Mouse (Mus musculus) limb, embryonic 15.5 days (tissue): ENCODE measurements around the gene Ifi203. TPM values are rescaled to one million over a fixed set of nuclear protein-coding genes. Genes with fewer than 3 reads are reported as not detected.
"Not testable (repeated sequence)": the region's sequence is repeated elsewhere in the genome, so short reads cannot be mapped to it uniquely, and the experiment has no call there.

Source experiments
- ATAC-seq: fragments of 200-750 bp; cut with Nextera tagmentation; 2 replicates; pipeline ENCODE4 v1.8.0; 2017; ENCODE audit warnings: low read depth, moderate TSS enrichment; ENCODE audit not compliant: insufficient number of reproducible peaks, low FRiP score, low TSS enrichment
- H3K27ac ChIP-seq: fragments of 300-500 bp; sonication (generic); 2 replicates; pipeline ENCODE4 v1.5.1; 2015; ENCODE audit warnings: moderate library complexity, mild to moderate bottlenecking, inconsistent platforms
- H3K27me3 ChIP-seq: fragments of 300-500 bp; sonication (generic); 2 replicates; pipeline ENCODE4 v1.6.1; 2015; ENCODE audit warnings: inconsistent platforms
- H3K36me3 ChIP-seq: fragments of 300-500 bp; sonication (generic); 2 replicates; pipeline ENCODE4 v1.6.1; 2015; ENCODE audit warnings: inconsistent platforms
- H3K4me1 ChIP-seq: fragments of 300-500 bp; sonication (generic); 2 replicates; pipeline ENCODE4 v1.6.1; 2015; ENCODE audit warnings: inconsistent platforms
- H3K4me2 ChIP-seq: fragments of 300-500 bp; sonication (generic); 2 replicates; pipeline ENCODE4 v1.6.1; 2015; ENCODE audit warnings: mild to moderate bottlenecking, inconsistent platforms
- H3K4me3 ChIP-seq: fragments of 300-500 bp; sonication (generic); 2 replicates; pipeline ENCODE4 v1.5.1; 2015; ENCODE audit warnings: mild to moderate bottlenecking, inconsistent platforms
- H3K9ac ChIP-seq: fragments of 300-500 bp; sonication (generic); 2 replicates; pipeline ENCODE4 v1.6.1; 2015; ENCODE audit warnings: inconsistent platforms
- H3K9me3 ChIP-seq: fragments of 300-500 bp; sonication (generic); 2 replicates; pipeline ENCODE4 v1.6.1; 2016; ENCODE audit warnings: inconsistent platforms
- WGBS: fragments of 180-500 bp; shearing (Covaris S2); methylation state at CpG from one replicate; pipeline ENCODE4 v1.1.7; 2015; 5-methylcytosine and 5-hydroxymethylcytosine counted together
- polyA plus RNA-seq: library from polyadenylated mRNA; unstranded; fragments of >200 nt; fragmentation: Nextera tagmentation; extraction: Ambion mirVana; gene quantifications from 2 replicates; pipeline ENCODE4 v1.2.1, GENCODE M21; 2015

The Ifi203 gene
- polyA plus RNA-seq, 1 experiment from 2014 or later: 1.2 TPM

GRCm38 (mm10) chr1:173941522-173941921, 950 bp downstream of the Ifi203 start:
- H3K4me2 ChIP-seq, H3K36me3 ChIP-seq, H3K9me3 ChIP-seq, H3K9ac ChIP-seq, ATAC-seq, H3K4me1 ChIP-seq, H3K4me3 ChIP-seq, H3K27ac ChIP-seq, H3K27me3 ChIP-seq: not testable (repeated sequence)
- WGBS: 77% methylated on average over 2 of the region's 2 CpGs

GRCm38 (mm10) chr1:173919279-173919678, 23.2 kb downstream of the Ifi203 start:
- H3K27me3 ChIP-seq, H3K4me1 ChIP-seq, H3K36me3 ChIP-seq, H3K4me2 ChIP-seq, H3K9ac ChIP-seq, H3K4me3 ChIP-seq, H3K9me3 ChIP-seq, H3K27ac ChIP-seq, ATAC-seq: not testable (repeated sequence)
- WGBS: 48% methylated on average over 3 of the region's 3 CpGs

- 79% methylated on average over 2 of the region's 2 CpGs for WGBS
- H3K27ac ChIP-seq: no peak overlapping the region
- ATAC-seq: no peak
- no peaks in the 10 kb centered on the region for H3K4me1 ChIP-seq
- H3K4me2 ChIP-seq: no peak overlapping the region
- H3K9ac ChIP-seq: no peak overlapping the region
- H3K4me3 ChIP-seq: no peak overlapping the region
- no peaks in the 10 kb centered on the region for H3K27me3 ChIP-seq
- H3K36me3 ChIP-seq: no peaks in the 10 kb centered on the region
- no peaks in the 10 kb centered on the region for H3K9me3 ChIP-seq
These were observed 27.9 kb downstream of the Ifi203 start for GRCm38 (mm10) chr1:173914559-173914958.

DNA sequence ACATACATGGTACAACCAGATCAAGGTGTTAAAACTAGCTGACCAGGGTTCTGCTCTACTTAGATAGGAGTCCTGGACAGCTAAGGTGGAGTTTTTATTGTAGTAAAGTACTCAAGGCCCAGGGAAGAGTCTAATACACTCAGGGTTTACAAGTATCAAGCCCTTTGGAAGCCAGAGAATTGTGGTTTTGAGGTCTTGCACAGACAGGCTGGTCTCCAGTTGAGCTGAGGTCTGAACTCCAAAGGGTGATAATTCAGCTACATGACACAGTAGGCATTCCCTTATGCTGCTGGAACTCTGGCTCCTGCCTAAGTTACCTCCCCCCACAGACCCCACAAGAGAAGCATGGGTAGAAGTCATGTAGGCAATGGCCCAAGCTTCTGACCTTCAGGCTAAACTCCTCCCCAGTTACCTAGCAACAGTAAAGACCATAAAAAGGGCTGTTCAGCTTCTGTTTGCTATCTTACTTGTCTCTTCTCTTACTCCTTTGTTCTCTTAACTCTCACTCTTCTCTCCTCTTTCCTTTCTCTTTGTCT, 29.1 kb downstream of the Ifi203 start:
- not testable (repeated sequence) for H3K4me2 ChIP-seq, H3K9me3 ChIP-seq, H3K27me3 ChIP-seq, H3K36me3 ChIP-seq, H3K4me3 ChIP-seq, H3K4me1 ChIP-seq, ATAC-seq, H3K9ac ChIP-seq, H3K27ac ChIP-seq

- not testable (repeated sequence) for ATAC-seq, H3K9ac ChIP-seq, H3K4me3 ChIP-seq, H3K27me3 ChIP-seq, H3K4me1 ChIP-seq, H3K4me2 ChIP-seq, H3K27ac ChIP-seq, H3K9me3 ChIP-seq, H3K36me3 ChIP-seq
- 73% methylated on average over 6 of the region's 6 CpGs for WGBS
These were observed 29.8 kb downstream of the Ifi203 start, which contains the start of gene Ifi211 for GRCm38 (mm10) chr1:173912548-173913255. Gene Ifi211, minus strand, starts transcription at chr1:173913046.

DNA sequence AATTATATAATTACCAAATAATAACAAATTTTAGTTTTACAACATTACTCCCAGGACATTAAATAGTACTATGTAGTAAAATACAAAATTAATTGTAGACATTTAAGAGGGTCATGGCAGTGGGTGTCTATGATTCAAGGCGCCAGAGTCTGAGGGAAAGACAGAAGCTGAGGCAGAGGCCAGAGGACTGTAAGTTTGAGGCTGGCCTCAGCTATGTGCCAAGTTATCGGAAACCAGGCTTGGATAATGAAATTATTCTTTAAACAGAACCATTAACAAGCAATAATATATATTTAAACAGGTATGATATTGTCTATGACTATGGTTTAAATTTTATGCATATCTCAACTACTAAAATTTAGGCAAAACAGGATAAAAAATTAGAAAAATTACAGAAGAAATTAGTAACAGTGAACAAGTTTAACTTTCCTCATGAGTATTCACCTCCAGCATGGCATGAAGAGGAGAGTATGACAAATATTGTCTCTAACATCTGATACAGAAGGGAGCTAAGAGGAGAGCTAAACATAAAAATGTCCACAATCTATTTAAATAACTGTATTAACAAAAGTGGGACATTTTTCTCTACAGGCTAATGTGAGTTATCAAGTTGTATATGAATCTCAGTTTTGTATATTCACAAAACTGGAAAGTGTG, 30.5 kb downstream of the Ifi203 start:
- no peak overlapping the region for H3K27ac ChIP-seq
- ATAC-seq: no peak
- no peaks in the 10 kb centered on the region for H3K9me3 ChIP-seq
- H3K36me3 ChIP-seq: no peaks in the 10 kb centered on the region
- no peak overlapping the region for H3K9ac ChIP-seq
- H3K4me2 ChIP-seq: no peak overlapping the region
- H3K4me3 ChIP-seq: no peak overlapping the region
- WGBS: 82% methylated on average over 2 of the region's 2 CpGs
- no peaks in the 10 kb centered on the region for H3K27me3 ChIP-seq
- H3K4me1 ChIP-seq: no peaks in the 10 kb centered on the region

- H3K9me3 ChIP-seq, ATAC-seq, H3K4me3 ChIP-seq, H3K27me3 ChIP-seq, H3K4me2 ChIP-seq, H3K4me1 ChIP-seq, H3K36me3 ChIP-seq, H3K27ac ChIP-seq, H3K9ac ChIP-seq: not testable (repeated sequence)
These were observed 34.1 kb downstream of the Ifi203 start for GRCm38 (mm10) chr1:173908390-173908789.

DNA sequence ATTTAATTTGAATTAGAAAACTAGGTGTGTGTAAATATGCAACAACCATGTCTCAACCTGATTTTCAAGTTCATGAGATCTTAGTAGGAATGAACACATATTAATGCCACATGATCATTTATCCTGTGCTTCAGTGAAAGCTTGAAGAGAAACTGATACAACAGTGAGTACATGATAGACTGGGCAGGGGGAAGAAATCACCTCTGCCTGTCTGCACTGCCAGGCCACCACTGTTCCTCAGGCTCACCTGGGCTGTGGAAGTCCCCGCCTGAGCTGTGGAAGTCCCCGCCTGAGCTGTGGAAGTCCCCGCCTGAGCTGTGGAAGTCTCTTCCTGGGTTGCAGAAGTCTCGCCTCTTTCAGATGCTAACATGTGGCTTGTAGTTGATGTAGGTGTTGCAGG, 36.6 kb downstream of the Ifi203 start:
- ATAC-seq, H3K4me1 ChIP-seq, H3K4me3 ChIP-seq, H3K36me3 ChIP-seq, H3K9me3 ChIP-seq, H3K27ac ChIP-seq, H3K4me2 ChIP-seq, H3K27me3 ChIP-seq, H3K9ac ChIP-seq: not testable (repeated sequence)
- WGBS: 81% methylated on average over 4 of the region's 4 CpGs

- not testable (repeated sequence) for H3K27ac ChIP-seq, H3K9me3 ChIP-seq, H3K4me1 ChIP-seq, H3K36me3 ChIP-seq, H3K9ac ChIP-seq, H3K27me3 ChIP-seq, ATAC-seq, H3K4me3 ChIP-seq, H3K4me2 ChIP-seq
These were observed 52.7 kb downstream of the Ifi203 start for GRCm38 (mm10) chr1:173889741-173890140.

DNA sequence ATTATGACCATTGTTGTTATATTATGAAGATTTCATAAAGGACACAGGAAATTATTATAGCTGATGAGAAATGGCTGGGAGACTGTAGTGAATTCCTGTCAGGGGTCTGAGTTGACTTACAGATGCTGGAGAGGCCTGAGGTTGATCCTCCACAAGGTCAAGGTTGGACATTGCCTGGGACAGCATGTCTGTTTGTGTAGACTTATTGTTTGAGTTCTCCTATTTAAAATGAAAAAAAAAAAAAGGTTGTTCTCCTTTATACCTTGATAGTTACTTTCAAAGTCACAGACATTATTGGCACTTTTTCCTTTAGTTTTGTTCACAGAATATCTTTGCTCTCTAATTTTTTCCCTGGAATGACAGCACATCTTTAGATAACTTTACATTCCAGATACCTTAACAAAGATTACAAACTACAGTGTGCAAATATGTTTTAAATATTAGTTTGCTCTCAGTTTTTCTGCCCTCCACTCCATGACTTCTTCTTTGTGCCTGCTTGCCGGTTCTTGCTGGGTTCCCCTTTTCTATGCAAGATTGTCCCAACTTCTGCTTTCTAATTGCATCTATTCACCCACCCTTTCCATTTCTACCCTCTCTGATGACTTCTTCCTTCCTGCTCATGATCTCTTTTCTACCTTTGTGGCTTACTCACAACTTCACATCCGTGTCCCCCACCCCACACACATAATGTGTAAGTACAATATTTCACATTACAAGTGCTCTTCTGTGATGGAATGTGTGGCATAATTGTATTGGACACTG, 55.3 kb downstream of the Ifi203 start:
- WGBS: 83% methylated on average over 1 of the region's 2 CpGs
- ATAC-seq, H3K4me2 ChIP-seq, H3K9me3 ChIP-seq, H3K9ac ChIP-seq, H3K27me3 ChIP-seq, H3K4me3 ChIP-seq, H3K36me3 ChIP-seq, H3K27ac ChIP-seq, H3K4me1 ChIP-seq: not testable (repeated sequence)

GRCm38 (mm10) chr1:173880004-173880666, 62.3 kb downstream of the Ifi203 start:
- H3K9ac ChIP-seq, H3K4me3 ChIP-seq, H3K4me1 ChIP-seq, H3K9me3 ChIP-seq, H3K27ac ChIP-seq, H3K4me2 ChIP-seq, H3K27me3 ChIP-seq, ATAC-seq, H3K36me3 ChIP-seq: not testable (repeated sequence)
- 72% methylated on average over 3 of the region's 3 CpGs for WGBS
